Mouse (Mus musculus) embryonic facial prominence, embryonic 15.5 days (tissue): ENCODE measurements at regions not wholly inside any gene's neighbourhood (a gene's known extent, or its start where the extent isn't known, plus 50 kb on each side); places are given as distances from the start of the nearest gene placed in this dataset.

Experiments used
- ATAC-seq: fragments of 200-750 bp; cut with Nextera tagmentation; 2 replicates; pipeline ENCODE4 v1.8.0; 2017; ENCODE audit warnings: low read depth, moderate TSS enrichment; ENCODE audit not compliant: insufficient number of reproducible peaks, low FRiP score, low TSS enrichment
- H3K27ac ChIP-seq: fragments of 300-500 bp; sonication (generic); replicated peaks from 2 replicates; pipeline ENCODE4 v1.5.1; 2015; ENCODE audit warnings: mild to moderate bottlenecking, inconsistent platforms
- H3K27me3 ChIP-seq: fragments of 300-500 bp; sonication (generic); 2 replicates; pipeline ENCODE4 v1.6.1; 2015; ENCODE audit warnings: inconsistent platforms
- H3K36me3 ChIP-seq: fragments of 300-500 bp; sonication (generic); 2 replicates; pipeline ENCODE4 v1.6.1; 2015; ENCODE audit warnings: mild to moderate bottlenecking, inconsistent platforms
- H3K4me1 ChIP-seq: fragments of 300-500 bp; sonication (generic); 2 replicates; pipeline ENCODE4 v1.6.1; 2015; ENCODE audit warnings: inconsistent platforms
- H3K4me2 ChIP-seq: fragments of 300-500 bp; sonication (generic); replicated peaks from 2 replicates; pipeline ENCODE4 v1.6.1; 2015; ENCODE audit warnings: mild to moderate bottlenecking, inconsistent platforms
- H3K4me3 ChIP-seq: fragments of 300-500 bp; sonication (generic); replicated peaks from 2 replicates; pipeline ENCODE4 v1.5.1; 2015; ENCODE audit warnings: mild to moderate bottlenecking, inconsistent platforms
- H3K9ac ChIP-seq: fragments of 300-500 bp; sonication (generic); 2 replicates; pipeline ENCODE4 v1.6.1; 2015; ENCODE audit warnings: inconsistent platforms
- H3K9me3 ChIP-seq: fragments of 300-500 bp; sonication (generic); replicated peaks from 2 replicates; pipeline ENCODE4 v1.6.1; 2016; ENCODE audit warnings: inconsistent platforms
- whole genome bisulfite sequencing: fragments of 180-500 bp; shearing (Covaris S2); methylation state at CpG from one replicate; pipeline ENCODE4 v1.1.7; 2015; 5-methylcytosine and 5-hydroxymethylcytosine counted together

- no peak overlapping the region for H3K4me3 ChIP-seq
- H3K36me3 ChIP-seq, result no peaks in the 10 kb centered on the region
- whole genome bisulfite sequencing, result 48% methylated on average over 1 of the region's 1 CpGs
- ATAC-seq, result no peak
- no peak overlapping the region for H3K9ac ChIP-seq
- no peaks in the 10 kb centered on the region for H3K4me1 ChIP-seq
- H3K27me3 ChIP-seq, result no peaks in the 10 kb centered on the region
- no peaks in the 10 kb centered on the region for H3K9me3 ChIP-seq
- H3K27ac ChIP-seq, result no peak overlapping the region
- H3K4me2 ChIP-seq, result no peak overlapping the region
Measured at GRCm38 (mm10) chr9:33533101-33533810, 897.2 kb downstream of the Ets1 start.

- no peaks in the 10 kb centered on the region for H3K9me3 ChIP-seq
- ATAC-seq, result no peak
- no peaks in the 10 kb centered on the region for H3K36me3 ChIP-seq
- no peaks in the 10 kb centered on the region for H3K4me1 ChIP-seq
- no peak overlapping the region for H3K4me3 ChIP-seq
- no peak overlapping the region for H3K4me2 ChIP-seq
- H3K9ac ChIP-seq, result no peak overlapping the region
- 54% methylated on average over 5 of the region's 5 CpGs for WGBS
- H3K27me3 ChIP-seq, result no peaks in the 10 kb centered on the region
- H3K27ac ChIP-seq, result no peak overlapping the region
Measured at GRCm38 (mm10) chr9:33543301-33543700, 907.3 kb downstream of the Ets1 start.

DNA sequence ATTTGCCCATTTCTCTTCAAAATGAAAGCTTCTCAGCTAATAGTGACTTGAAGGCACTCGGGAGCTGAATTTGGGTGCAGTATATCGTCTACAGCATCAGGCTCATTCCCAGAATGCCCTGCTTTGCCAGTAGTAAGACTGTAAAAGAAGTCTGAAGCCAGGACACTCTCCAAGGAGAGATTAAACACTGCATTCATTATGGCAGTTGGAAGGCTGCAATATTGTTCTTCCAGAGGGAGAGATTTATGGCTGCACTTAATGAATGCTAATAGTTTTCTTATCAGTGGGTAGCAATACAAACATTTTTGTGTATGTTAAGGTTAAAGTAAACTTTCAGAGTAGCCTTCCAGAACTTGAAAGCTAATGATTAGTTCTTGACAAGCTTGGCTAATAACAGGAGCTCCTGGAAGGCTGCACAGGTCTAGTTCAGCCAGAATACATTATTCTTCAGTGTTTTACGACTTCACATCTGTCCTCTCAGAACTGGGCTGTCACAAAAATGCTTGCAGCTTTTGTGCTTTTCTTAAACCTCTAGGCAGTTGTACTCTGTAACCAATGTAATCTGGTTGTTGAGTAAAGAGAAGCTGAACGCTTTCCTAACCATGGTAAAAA lies 910.2 kb downstream of the Ets1 start:
- H3K27ac ChIP-seq, result no peak overlapping the region
- no peaks in the 10 kb centered on the region for H3K27me3 ChIP-seq
- H3K36me3 ChIP-seq, result no peaks in the 10 kb centered on the region
- WGBS, result 76% methylated on average over 4 of the region's 4 CpGs
- H3K4me1 ChIP-seq, result no peaks in the 10 kb centered on the region
- no peak overlapping the region for H3K9ac ChIP-seq
- H3K9me3 ChIP-seq, result no peaks in the 10 kb centered on the region
- no peak overlapping the region for H3K4me3 ChIP-seq
- ATAC-seq, result no peak
- H3K4me2 ChIP-seq, result no peak overlapping the region

DNA sequence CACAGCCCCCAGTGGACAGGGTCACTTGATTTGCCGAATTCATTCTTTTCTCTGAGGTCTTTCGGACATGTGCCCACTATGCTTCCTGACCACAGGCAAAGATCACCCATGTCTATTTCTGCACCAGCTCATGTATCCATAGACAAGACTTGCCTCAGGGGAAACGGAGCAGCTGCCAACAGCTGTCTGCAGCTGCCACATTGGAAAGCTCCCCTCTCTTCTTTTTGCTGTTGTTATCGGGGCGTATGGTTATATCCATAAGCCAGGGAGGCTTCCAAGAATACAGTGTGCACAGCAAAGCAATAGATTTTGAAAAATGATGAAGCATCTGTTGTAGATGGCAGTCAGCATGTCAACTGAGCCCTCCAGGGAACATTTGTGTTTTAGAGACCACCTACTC lies 913.4 kb downstream of the Ets1 start:
- Histone ChIP-seq H3K4me1 (no peaks in the 10 kb centered on the region), H3K36me3 (no peaks in the 10 kb centered on the region), H3K4me2 (no peak overlapping the region), H3K4me3 (no peak overlapping the region), H3K9me3 (no peaks in the 10 kb centered on the region), H3K9ac (no peak overlapping the region), H3K27ac (no peak overlapping the region), H3K27me3 (no peaks in the 10 kb centered on the region)
- no peak for ATAC-seq
- 82% methylated on average over 5 of the region's 5 CpGs for WGBS

DNA sequence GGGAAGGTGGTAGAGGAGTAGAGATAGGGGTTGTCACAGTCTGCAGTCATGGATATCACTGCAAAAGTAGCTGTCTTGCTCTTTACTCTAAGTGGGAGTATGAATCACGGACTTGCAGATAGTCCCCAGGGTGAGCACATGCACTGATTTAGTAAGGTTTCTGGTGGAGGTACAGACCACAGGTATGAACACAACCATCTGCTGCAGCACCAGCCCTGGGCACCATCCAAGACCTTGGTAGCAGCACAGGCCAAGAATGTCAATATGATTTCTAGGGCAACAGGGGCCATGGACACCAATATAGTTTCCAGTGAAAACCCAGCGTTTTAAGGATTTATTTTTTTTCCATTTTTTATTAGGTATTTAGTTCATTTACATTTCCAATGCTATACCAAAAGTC lies 913.7 kb upstream of the Kirrel3 start:
- H3K27ac ChIP-seq, result no peak overlapping the region
- no peaks in the 10 kb centered on the region for H3K4me1 ChIP-seq
- no peaks in the 10 kb centered on the region for H3K9me3 ChIP-seq
- WGBS, result 81% methylated on average over 2 of the region's 2 CpGs
- H3K9ac ChIP-seq, result no peak overlapping the region
- no peak overlapping the region for H3K4me2 ChIP-seq
- no peak for ATAC-seq
- H3K27me3 ChIP-seq, result no peaks in the 10 kb centered on the region
- no peak overlapping the region for H3K4me3 ChIP-seq
- no peaks in the 10 kb centered on the region for H3K36me3 ChIP-seq

GRCm38 (mm10) chr9:33611511-33611910 lies 874.2 kb upstream of the Kirrel3 start:
- Histone ChIP-seq H3K27me3 (no peaks in the 10 kb centered on the region), H3K9ac (no peak overlapping the region), H3K36me3 (no peaks in the 10 kb centered on the region), H3K4me3 (no peak overlapping the region), H3K9me3 (no peaks in the 10 kb centered on the region), H3K27ac (no peak overlapping the region), H3K4me2 (no peak overlapping the region), H3K4me1 (no peaks in the 10 kb centered on the region)
- no peak for ATAC-seq
- 74% methylated on average over 1 of the region's 1 CpGs for WGBS

GRCm38 (mm10) chr9:33624378-33624777 lies 861.3 kb upstream of the Kirrel3 start:
- 87% methylated on average over 1 of the region's 1 CpGs for WGBS
- Histone ChIP-seq H3K4me1 (no peaks in the 10 kb centered on the region), H3K4me2 (no peak overlapping the region), H3K9me3 (no peaks in the 10 kb centered on the region), H3K36me3 (no peaks in the 10 kb centered on the region), H3K9ac (no peak overlapping the region), H3K27ac (no peak overlapping the region), H3K4me3 (no peak overlapping the region), H3K27me3 (no peaks in the 10 kb centered on the region)
- ATAC-seq, result no peak

- no peak overlapping the region for H3K4me2 ChIP-seq
- H3K9ac ChIP-seq, result no peak overlapping the region
- no peaks in the 10 kb centered on the region for H3K36me3 ChIP-seq
- ATAC-seq, result no peak
- no peaks in the 10 kb centered on the region for H3K4me1 ChIP-seq
- WGBS, result 68% methylated on average over 6 of the region's 6 CpGs
- no peak overlapping the region for H3K27ac ChIP-seq
- H3K27me3 ChIP-seq, result no peaks in the 10 kb centered on the region
- H3K4me3 ChIP-seq, result no peak overlapping the region
- H3K9me3 ChIP-seq, result no peaks in the 10 kb centered on the region
Measured at GRCm38 (mm10) chr9:33629731-33630473, 855.8 kb upstream of the Kirrel3 start.

DNA sequence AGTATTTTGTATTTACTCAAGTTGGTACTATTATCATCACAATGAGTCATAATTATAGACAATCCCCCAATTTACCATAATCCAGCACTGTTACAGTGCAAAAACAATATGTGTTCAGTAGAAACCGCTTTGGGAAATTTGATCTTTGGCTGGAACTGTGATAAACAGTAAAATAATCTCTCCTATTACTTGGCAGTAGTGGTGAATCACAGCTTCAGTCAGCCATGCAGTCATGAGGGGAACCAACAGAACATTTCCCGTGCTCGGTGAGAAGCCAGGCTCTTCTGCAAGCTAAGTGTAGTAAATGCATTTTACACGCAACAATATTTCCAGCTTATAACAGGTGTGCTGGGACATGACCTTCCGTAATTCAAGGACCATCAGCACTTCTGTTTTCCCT lies 822.7 kb upstream of the Kirrel3 start:
- no peaks in the 10 kb centered on the region for H3K36me3 ChIP-seq
- H3K9me3 ChIP-seq, result no peaks in the 10 kb centered on the region
- H3K4me3 ChIP-seq, result no peak overlapping the region
- no peaks in the 10 kb centered on the region for H3K27me3 ChIP-seq
- ATAC-seq, result no peak
- no peak overlapping the region for H3K27ac ChIP-seq
- WGBS, result 71% methylated on average over 5 of the region's 5 CpGs
- H3K4me1 ChIP-seq, result no peaks in the 10 kb centered on the region
- no peak overlapping the region for H3K4me2 ChIP-seq
- no peak overlapping the region for H3K9ac ChIP-seq

DNA sequence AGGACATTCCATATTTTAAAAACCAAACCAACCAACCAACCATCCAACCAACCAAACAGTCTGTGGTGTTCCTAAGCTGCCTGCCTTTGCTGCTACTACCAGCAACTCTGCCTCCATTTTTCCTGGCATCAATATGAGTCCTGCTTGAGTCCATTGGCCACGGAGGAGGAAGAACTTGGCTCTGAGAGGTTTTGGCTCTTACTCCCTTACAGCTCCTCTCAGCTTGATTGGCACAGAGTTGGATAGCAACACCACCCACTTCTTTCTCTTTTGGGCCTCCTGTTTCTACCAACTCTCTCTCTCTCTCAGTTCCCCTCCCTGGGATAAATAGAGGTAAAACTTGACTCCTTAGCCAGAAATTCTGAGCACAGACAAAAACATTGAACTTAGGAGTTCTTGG lies 804.6 kb upstream of the Kirrel3 start:
- 73% methylated on average over 1 of the region's 1 CpGs for WGBS
- Histone ChIP-seq H3K27me3 (no peaks in the 10 kb centered on the region), H3K27ac (no peak overlapping the region), H3K36me3 (no peaks in the 10 kb centered on the region), H3K9me3 (no peaks in the 10 kb centered on the region), H3K4me1 (no peaks in the 10 kb centered on the region), H3K4me2 (no peak overlapping the region), H3K4me3 (no peak overlapping the region), H3K9ac (no peak overlapping the region)
- ATAC-seq, result no peak

GRCm38 (mm10) chr9:33691731-33692130 lies 794.0 kb upstream of the Kirrel3 start:
- Histone ChIP-seq H3K36me3 (no peaks in the 10 kb centered on the region), H3K4me2 (no peak overlapping the region), H3K4me3 (no peak overlapping the region), H3K27me3 (no peaks in the 10 kb centered on the region), H3K27ac (no peak overlapping the region), H3K9me3 (no peaks in the 10 kb centered on the region), H3K9ac (no peak overlapping the region), H3K4me1 (no peaks in the 10 kb centered on the region)
- no peak for ATAC-seq
- 67% methylated on average over 4 of the region's 4 CpGs for WGBS
